Mouse (Mus musculus) MEL (cell line): ENCODE data around the gene Cmklr1. TPM values are rescaled to one million over a fixed set of nuclear protein-coding genes. Genes with fewer than 3 reads are reported as not detected.

Source experiments
- DNase-seq: peaks from one replicate; pipeline ENCODE4 v3.0.0; 2011; ENCODE audit warnings: low read depth, low spot score
- H3K27ac ChIP-seq: 2 replicates; pipeline ENCODE4 v1.5.1; 2012; ENCODE audit warnings: low read depth, mild to moderate bottlenecking, control low read depth, low read length, moderate library complexity; ENCODE audit not compliant: control insufficient read depth
- H3K27me3 ChIP-seq, 2 experiments: fragments of 150-350 bp in 1 of 2; sonication (generic) in 1 of 2; 2 replicates each; pipeline ENCODE4 v1.6.1; 2012; ENCODE audit warnings: low read length in 2 of 2, mild to moderate bottlenecking in 2 of 2, improper control_type of control experiment in 1 of 2, moderate library complexity in 1 of 2; ENCODE audit not compliant: insufficient read depth in 2 of 2, control insufficient read depth in 1 of 2
- H3K36me3 ChIP-seq, 2 experiments: 2 replicates each; pipeline ENCODE4 v1.6.1; 2012 to 2014; ENCODE audit warnings: low read length in 2 of 2, improper control_type of control experiment in 1 of 2, inconsistent platforms in 1 of 2, mild to moderate bottlenecking in 1 of 2; ENCODE audit not compliant: insufficient read depth in 2 of 2, control insufficient read depth in 1 of 2
- H3K4me1 ChIP-seq, 2 experiments: fragments of 150-350 bp in 1 of 2; sonication (generic) in 1 of 2; 2 replicates each; pipeline ENCODE4 v1.6.1; 2012; ENCODE audit warnings: low read length in 2 of 2, improper control_type of control experiment in 1 of 2, mild to moderate bottlenecking in 1 of 2; ENCODE audit not compliant: insufficient read depth in 2 of 2, control insufficient read depth in 1 of 2
- H3K4me3 ChIP-seq, 2 experiments: fragments of 150-350 bp in 1 of 2; sonication (generic) in 1 of 2; 2 replicates each; pipeline ENCODE4 v1.5.1; 2012; ENCODE audit warnings: low read depth in 2 of 2, low read length in 2 of 2, mild to moderate bottlenecking in 2 of 2, moderate library complexity in 2 of 2, control low read depth in 1 of 2, improper control_type of control experiment in 1 of 2; ENCODE audit not compliant: control insufficient read depth in 1 of 2, insufficient read depth in 1 of 2
- H3K79me2 ChIP-seq: 2 replicates; pipeline ENCODE4 v1.6.1; 2012; ENCODE audit warnings: mild to moderate bottlenecking, low read length, moderate library complexity; ENCODE audit not compliant: control insufficient read depth, poor library complexity, insufficient read depth
- H3K9ac ChIP-seq: 2 replicates; pipeline ENCODE4 v1.6.1; 2012; ENCODE audit warnings: low read depth, mild to moderate bottlenecking, control low read depth, low read length, moderate library complexity; ENCODE audit not compliant: control insufficient read depth, poor library complexity, severe bottlenecking
- H3K9me3 ChIP-seq: fragments of 150-350 bp; sonication (generic); replicated peaks from 2 replicates; pipeline ENCODE4 v1.6.1; 2012; ENCODE audit warnings: mild to moderate bottlenecking, low read length, improper control_type of control experiment, moderate library complexity; ENCODE audit not compliant: insufficient read depth
- BHLHE40 ChIP-seq: IDR thresholded peaks from 2 replicates; pipeline ENCODE4 v1.6.1; 2012; ENCODE audit warnings: low read depth, mild to moderate bottlenecking, inconsistent platforms, low read length, improper control_type of control experiment, borderline replicate concordance
- E2F4 ChIP-seq: IDR thresholded peaks from 2 replicates; pipeline ENCODE4 v1.6.1; 2011; ENCODE audit warnings: low read depth, low read length, improper control_type of control experiment, borderline replicate concordance
- EP300 ChIP-seq, 2 experiments: IDR thresholded peaks; 2 replicates each; pipeline ENCODE4 v1.6.1; 2011; ENCODE audit warnings: improper control_type of control experiment in 2 of 2, low read length in 2 of 2, low read depth in 1 of 2, mild to moderate bottlenecking in 1 of 2
- GATA1 ChIP-seq: IDR thresholded peaks from 2 replicates; pipeline ENCODE4 v1.6.1; 2011; ENCODE audit warnings: low read depth, low read length, improper control_type of control experiment
- HCFC1 ChIP-seq: IDR thresholded peaks from 2 replicates; pipeline ENCODE4 v1.6.1; 2012; ENCODE audit warnings: low read depth, mild to moderate bottlenecking, inconsistent platforms, low read length, improper control_type of control experiment, moderate library complexity
- MAFK ChIP-seq: IDR thresholded peaks from 2 replicates; pipeline ENCODE4 v1.6.1; 2011; ENCODE audit warnings: low read depth, mild to moderate bottlenecking, low read length, improper control_type of control experiment, borderline replicate concordance
- MAX ChIP-seq: IDR thresholded peaks from 2 replicates; pipeline ENCODE4 v1.6.1; 2011; ENCODE audit warnings: low read length, improper control_type of control experiment
- MAZ ChIP-seq: IDR thresholded peaks from 2 replicates; pipeline ENCODE4 v1.6.1; 2012; ENCODE audit warnings: low read depth, mild to moderate bottlenecking, inconsistent platforms, low read length, improper control_type of control experiment
- NELFE ChIP-seq: IDR thresholded peaks from 2 replicates; pipeline ENCODE4 v1.6.1; 2011; ENCODE audit warnings: low read depth, low read length, improper control_type of control experiment
- POLR2A ChIP-seq, 2 experiments: IDR thresholded peaks; 2 replicates each; pipeline ENCODE4 v1.6.1; 2011 to 2012; ENCODE audit warnings: low read length in 2 of 2, mild to moderate bottlenecking in 2 of 2, control low read depth in 1 of 2, improper control_type of control experiment in 1 of 2, low read depth in 1 of 2, moderate library complexity in 1 of 2; ENCODE audit not compliant: control insufficient read depth in 1 of 2, insufficient read depth in 1 of 2, poor library complexity in 1 of 2
- POLR2AphosphoS2 ChIP-seq: IDR thresholded peaks from 2 replicates; pipeline ENCODE4 v1.6.1; 2011; ENCODE audit warnings: low read length, improper control_type of control experiment
- POLR2AphosphoS5 ChIP-seq: IDR thresholded peaks from 2 replicates; pipeline ENCODE4 v1.6.1; 2012; ENCODE audit warnings: low read depth, borderline replicate concordance, mild to moderate bottlenecking, inconsistent platforms, low read length, moderate library complexity, mixed read lengths
- RCOR1 ChIP-seq: IDR thresholded peaks from 2 replicates; pipeline ENCODE4 v1.6.1; 2012; ENCODE audit warnings: low read depth, mild to moderate bottlenecking, inconsistent platforms, low read length, improper control_type of control experiment
- SIN3A ChIP-seq: IDR thresholded peaks from 2 replicates; pipeline ENCODE4 v1.6.1; 2012; ENCODE audit warnings: low read length, improper control_type of control experiment, inconsistent platforms
- SMC3 ChIP-seq: IDR thresholded peaks from 2 replicates; pipeline ENCODE4 v1.6.1; 2011; ENCODE audit warnings: low read depth, low read length, improper control_type of control experiment
- TBP ChIP-seq: IDR thresholded peaks from 2 replicates; pipeline ENCODE4 v1.8.0; 2011; ENCODE audit warnings: low read depth, low read length, improper control_type of control experiment
- UBTF ChIP-seq: IDR thresholded peaks from 2 replicates; pipeline ENCODE4 v1.6.1; 2012; ENCODE audit warnings: low read depth, mild to moderate bottlenecking, inconsistent platforms, low read length, improper control_type of control experiment, moderate library complexity, borderline replicate concordance; ENCODE audit not compliant: insufficient read depth
- ZC3H11A ChIP-seq: IDR thresholded peaks from 2 replicates; pipeline ENCODE4 v1.6.1; 2012; ENCODE audit warnings: low read depth, mild to moderate bottlenecking, inconsistent platforms, low read length, improper control_type of control experiment
- ZMIZ1 ChIP-seq: IDR thresholded peaks from 2 replicates; pipeline ENCODE4 v1.6.1; 2012; ENCODE audit warnings: low read depth, mild to moderate bottlenecking, inconsistent platforms, low read length, improper control_type of control experiment, moderate library complexity
- ZNF384 ChIP-seq: IDR thresholded peaks from 2 replicates; pipeline ENCODE4 v1.6.1; 2012; ENCODE audit warnings: low read depth, mild to moderate bottlenecking, inconsistent platforms, low read length, improper control_type of control experiment
- polyA plus RNA-seq, 2 experiments: library from polyadenylated mRNA; stranded (reverse) in 1 of 2; unstranded in 1 of 2; fragments of >175 nt in 1 of 2; fragments of >200 nt in 1 of 2; gene quantifications; 2 replicates each; pipeline versions ENCODE4 v1.2.1 to v1.2.4; 2012; ENCODE audit warnings: low replicate concordance in 2 of 2, low read depth in 1 of 2; ENCODE audit not compliant: insufficient read length in 2 of 2, insufficient read depth in 1 of 2, missing spikeins in 1 of 2
- total RNA-seq: library from RNA; depleted of rRNA; stranded (reverse); fragments of 300-350 nt; gene quantifications from 2 replicates; pipeline ENCODE4 v1.2.3, GENCODE M21; 2012

The Cmklr1 gene
- total and polyA plus RNA-seq, 3 experiments, result not detected

- no peaks in the 10 kb centered on the region for H3K79me2 ChIP-seq
- no peaks in the 10 kb centered on the region for H3K9me3 ChIP-seq
- DNase-seq, result no peak
- no peak overlapping the region for H3K4me3 ChIP-seq
- H3K27me3 ChIP-seq, result no peaks in the 10 kb centered on the region
- no peak for TF ChIP-seq ZMIZ1
- TF ChIP-seq ZC3H11A, result no peak
- no peak for TF ChIP-seq SIN3A
- no peak for TF ChIP-seq GATA1
- H3K4me1 ChIP-seq, result no peaks in the 10 kb centered on the region
- no peak overlapping the region for H3K9ac ChIP-seq
- H3K36me3 ChIP-seq, result no peaks in the 10 kb centered on the region
- H3K27ac ChIP-seq, result no peak overlapping the region
Measured at GRCm38 (mm10) chr5:113606121-113606520, 44.1 kb downstream of the Cmklr1 start.

GRCm38 (mm10) chr5:113604758-113605157 lies 45.5 kb downstream of the Cmklr1 start:
- Histone ChIP-seq H3K27ac (no peak overlapping the region), H3K27me3 (no peaks in the 10 kb centered on the region), H3K36me3 (no peaks in the 10 kb centered on the region), H3K4me3 (no peak overlapping the region), H3K4me1 (no peaks in the 10 kb centered on the region), H3K9ac (no peak overlapping the region), H3K79me2 (no peaks in the 10 kb centered on the region), H3K9me3 (no peaks in the 10 kb centered on the region)
- no peak for DNase-seq
- TF ChIP-seq SMC3 (no peak), BHLHE40 (no peak), MAX (no peak), RCOR1 (no peak), ZNF384 (no peak), MAFK (no peak), TBP (no peak), POLR2AphosphoS5 (no peak), HCFC1 (no peak), E2F4 (no peak), SIN3A (no peak), NELFE (no peak), UBTF (no peak), POLR2AphosphoS2 (no peak), MAZ (no peak), POLR2A (IDR thresholded peaks at IDR 0.05; ENCODE audit: control insufficient read depth in 1 of 2, insufficient read depth in 1 of 2, low read depth in 1 of 2, low read length in 2 of 2, poor library complexity in 1 of 2) (no peak), EP300 (IDR thresholded peaks at IDR 0.05; ENCODE audit: low read depth in 1 of 2, low read length in 2 of 2) (no peak)
